Mouse (Mus musculus) left cerebral cortex, postnatal 4 days (tissue): ENCODE measurements around the gene Palm2. TPM values are rescaled to one million over a fixed set of nuclear protein-coding genes. Genes with fewer than 3 reads are reported as not detected.
A peak's percentile ranks its signal among the peaks of the same experiment; 100 is the strongest.

ENCODE experiments used
- DNase-seq: peaks from one replicate; pipeline ENCODE4 v3.0.0-alpha.2; 2022
- intact Hi-C: fragments of 180-260 bp; cut with DNase I; formaldehyde crosslinking; loops from one replicate; pipeline ENCODE4 v1.15.1; 2025
- total RNA-seq, 2 experiments: library from RNA; stranded (reverse); gene quantifications; 2 replicates each; pipeline ENCODE4 v1.2.3; 2021

Gene Palm2
- total RNA-seq, 2 experiments from 2014 or later = 74.0 to 80.4 TPM

- no peak for DNase-seq
- intact Hi-C loops = no loop called here
These were observed 79.3 kb downstream of the Palm2 start for GRCm38 (mm10) chr4:57513241-57513933.

GRCm38 (mm10) chr4:57514003-57514937 is 80.2 kb downstream of the Palm2 start:
- no peak for DNase-seq

GRCm38 (mm10) chr4:57515356-57515755 is 81.3 kb downstream of the Palm2 start:
- intact Hi-C loops = no loop called here

More at GRCm38 (mm10) chr4:57514003-57514937, 80.2 kb downstream of the Palm2 start:
- intact Hi-C loops = no loop called here

GRCm38 (mm10) chr4:57523456-57523855 is 89.4 kb downstream of the Palm2 start:
- DNase-seq = no peak
- intact Hi-C loops = no loop called here

More at GRCm38 (mm10) chr4:57515356-57515755, 81.3 kb downstream of the Palm2 start:
- no peak for DNase-seq

- peak; percentile 10 for DNase-seq
- intact Hi-C loops = no loop called here
These were observed 90.4 kb downstream of the Palm2 start for GRCm38 (mm10) chr4:57524461-57524860.

GRCm38 (mm10) chr4:57525221-57526011 is 91.4 kb downstream of the Palm2 start:
- intact Hi-C loops = no loop called here
- DNase-seq = no peak

- DNase-seq = no peak
- intact Hi-C loops = no loop called here
These were observed 94.2 kb downstream of the Palm2 start for GRCm38 (mm10) chr4:57528296-57528695.

GRCm38 (mm10) chr4:57533686-57534085 is 99.6 kb downstream of the Palm2 start:
- intact Hi-C loops = no loop called here
- no peak for DNase-seq

GRCm38 (mm10) chr4:57534232-57534631 is 100.2 kb downstream of the Palm2 start:
- intact Hi-C loops = no loop called here
- DNase-seq = no peak

- intact Hi-C loops = no loop called here
These were observed 101.0 kb downstream of the Palm2 start for GRCm38 (mm10) chr4:57535087-57535486.

GRCm38 (mm10) chr4:57538029-57538688 is 104.1 kb downstream of the Palm2 start:
- intact Hi-C loops = no loop called here
- no peak for DNase-seq

More at GRCm38 (mm10) chr4:57535087-57535486, 101.0 kb downstream of the Palm2 start:
- no peak for DNase-seq

- intact Hi-C loops = no loop called here
- peak; percentile 17 for DNase-seq
These were observed 109.7 kb downstream of the Palm2 start for GRCm38 (mm10) chr4:57543692-57544256.

- no peak for DNase-seq
- intact Hi-C loops = no loop called here
These were observed 113.7 kb downstream of the Palm2 start for GRCm38 (mm10) chr4:57547785-57548184.

GRCm38 (mm10) chr4:57550216-57550615 is 116.2 kb downstream of the Palm2 start:
- intact Hi-C loops = no loop called here
- DNase-seq = no peak

GRCm38 (mm10) chr4:57557102-57557501 is 123.1 kb downstream of the Palm2 start:
- intact Hi-C loops = no loop called here
- DNase-seq = no peak

GRCm38 (mm10) chr4:57559438-57559837 is 125.4 kb downstream of the Palm2 start:
- intact Hi-C loops = no loop called here
- no peak for DNase-seq

- no peak for DNase-seq
- intact Hi-C loops = no loop called here
These were observed 126.0 kb downstream of the Palm2 start for GRCm38 (mm10) chr4:57560010-57560409.

GRCm38 (mm10) chr4:57561055-57561454 is 127.0 kb downstream of the Palm2 start:
- intact Hi-C loops = no loop called here
- no peak for DNase-seq

GRCm38 (mm10) chr4:57565283-57565682 is 131.2 kb downstream of the Palm2 start:
- DNase-seq = no peak
- intact Hi-C loops = no loop called here

GRCm38 (mm10) chr4:57565811-57566210 is 131.8 kb downstream of the Palm2 start:
- intact Hi-C loops = no loop called here
- DNase-seq = no peak
